Mouse (Mus musculus): Measurements from ENCODE around the gene Mrpl48.

Gene Mrpl48

GRCm38 (mm10) chr7:100535831-100536230 lies 72.3 kb downstream of the Mrpl48 start:
- in situ Hi-C loops (cut with MboI, MseI) = loop anchor here (5.0 kb wide), 1 partner anchor 51 kb away; no protein-coding TSS in a partner anchor

- in situ Hi-C loops (cut with MboI, MseI) = no loop called here
Observed at GRCm38 (mm10) chr7:100534216-100534615, 73.9 kb downstream of the Mrpl48 start.

GRCm38 (mm10) chr7:100533503-100533902 lies 74.6 kb downstream of the Mrpl48 start:
- in situ Hi-C loops (cut with MboI, MseI) = no loop called here

GRCm38 (mm10) chr7:100530766-100531165 lies 77.3 kb downstream of the Mrpl48 start:
- in situ Hi-C loops (cut with MboI, MseI) = no loop called here

GRCm38 (mm10) chr7:100524669-100525068 lies 83.4 kb downstream of the Mrpl48 start:
- in situ Hi-C loops (cut with MboI, MseI) = no loop called here

GRCm38 (mm10) chr7:100522222-100522621 lies 85.9 kb downstream of the Mrpl48 start:
- in situ Hi-C loops (cut with MboI, MseI) = no loop called here

- in situ Hi-C loops (cut with MboI, MseI) = no loop called here
Observed at GRCm38 (mm10) chr7:100520663-100521285, 87.3 kb downstream of the Mrpl48 start.

GRCm38 (mm10) chr7:100520204-100520603 lies 87.9 kb downstream of the Mrpl48 start:
- in situ Hi-C loops (cut with MboI, MseI) = no loop called here

GRCm38 (mm10) chr7:100514573-100514972 lies 93.5 kb downstream of the Mrpl48 start, which contains the start of gene Dnajb13:
TSS of gene Dnajb13 (minus strand) at chr7:100514960.
- in situ Hi-C loops (cut with MboI, MseI) = loop anchor here (5.0 kb wide), 1 partner anchor 148 kb away; the partner anchor contains the start of gene Plekhb1

- in situ Hi-C loops (cut with MboI, MseI) = loop anchor here (5.0 kb wide), 1 partner anchor 151 kb away; the partner anchor contains the start of gene Plekhb1
Observed at GRCm38 (mm10) chr7:100511602-100512001, 96.5 kb downstream of the Mrpl48 start.

GRCm38 (mm10) chr7:100508670-100509069 lies 99.4 kb downstream of the Mrpl48 start:
- in situ Hi-C loops (cut with MboI, MseI) = no loop called here

GRCm38 (mm10) chr7:100506494-100506893 lies 101.6 kb downstream of the Mrpl48 start:
- in situ Hi-C loops (cut with MboI, MseI) = no loop called here

GRCm38 (mm10) chr7:100504740-100505487 lies 103.2 kb downstream of the Mrpl48 start:
- in situ Hi-C loops (cut with MboI, MseI) = no loop called here

GRCm38 (mm10) chr7:100503076-100503475 lies 105.0 kb downstream of the Mrpl48 start:
- in situ Hi-C loops (cut with MboI, MseI) = no loop called here

- in situ Hi-C loops (cut with MboI, MseI) = no loop called here
Observed at GRCm38 (mm10) chr7:100502374-100502922, 105.7 kb downstream of the Mrpl48 start.

- in situ Hi-C loops (cut with MboI, MseI) = no loop called here
Observed at GRCm38 (mm10) chr7:100501844-100502373, 106.2 kb downstream of the Mrpl48 start.

GRCm38 (mm10) chr7:100501027-100501843 lies 106.9 kb downstream of the Mrpl48 start:
- in situ Hi-C loops (cut with MboI, MseI) = no loop called here

- in situ Hi-C loops (cut with MboI, MseI) = no loop called here
Observed at GRCm38 (mm10) chr7:100500276-100500977, 107.7 kb downstream of the Mrpl48 start.

- in situ Hi-C loops (cut with MboI, MseI) = no loop called here
Observed at GRCm38 (mm10) chr7:100499465-100499864, 108.6 kb downstream of the Mrpl48 start.

- in situ Hi-C loops (cut with MboI, MseI) = no loop called here
Observed at GRCm38 (mm10) chr7:100497982-100498381, 110.1 kb downstream of the Mrpl48 start.

- in situ Hi-C loops (cut with MboI, MseI) = no loop called here
Observed at GRCm38 (mm10) chr7:100497402-100497801, 110.7 kb downstream of the Mrpl48 start.

All from regulatory T cell (primary cell).